Mouse (Mus musculus) urinary bladder, postnatal 14 days (tissue): ENCODE data around the gene Pacs2.

Source experiments
- DNase-seq: peaks from one replicate; pipeline ENCODE4 v3.0.0; 2021; ENCODE audit warnings: low spot score

Gene Pacs2

GRCm38 (mm10) chr12:113090053-113090452, 75.7 kb downstream of the Pacs2 start:
- DNase-seq, result no peak

DNA sequence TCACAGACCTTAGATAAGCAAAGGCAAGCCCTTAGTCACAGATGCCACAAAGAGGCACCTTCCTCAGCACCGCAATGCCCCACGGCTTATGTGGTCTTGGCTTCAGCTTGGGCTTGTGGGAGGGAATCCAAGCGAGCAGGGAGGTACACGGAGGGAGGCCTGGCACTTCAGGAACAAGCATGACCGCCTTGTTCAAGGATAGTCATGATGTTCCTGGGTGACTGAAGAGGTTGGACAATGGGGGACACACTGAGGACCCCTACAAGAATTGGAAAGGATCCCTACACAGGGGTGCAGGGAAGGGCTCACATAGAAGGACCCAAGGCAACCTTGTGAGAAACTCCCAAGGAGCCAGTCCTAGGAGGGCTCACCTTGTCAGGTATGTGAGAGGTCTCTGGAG, 82.7 kb downstream of the Pacs2 start:
- no peak for DNase-seq

DNA sequence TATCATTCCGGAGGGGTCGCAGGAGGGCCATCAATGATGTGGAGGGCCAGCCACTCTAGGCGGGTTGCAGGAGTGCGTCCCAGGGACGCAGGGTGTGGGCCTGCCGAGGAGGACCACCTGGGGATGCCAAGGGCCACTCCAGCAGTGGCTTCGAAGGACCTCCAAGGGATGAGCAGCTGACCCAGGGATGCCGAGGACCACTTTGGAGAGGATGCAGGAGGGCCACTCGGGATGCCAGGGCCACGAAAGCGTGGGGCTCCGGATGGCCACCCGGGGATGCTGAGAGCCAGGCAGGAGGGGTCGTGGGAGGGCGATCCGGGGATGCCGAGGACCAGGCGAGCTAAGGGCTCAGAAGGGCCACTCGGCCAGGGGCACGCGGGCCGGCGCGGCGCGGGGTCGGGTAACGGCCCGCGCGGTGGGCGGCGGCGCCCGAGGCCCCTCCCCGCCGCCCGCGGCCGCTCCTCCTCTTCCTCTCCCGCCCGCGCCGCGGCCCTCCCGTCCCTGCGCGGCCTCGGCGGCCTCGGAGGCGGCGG, 83.5 kb downstream of the Pacs2 start, which contains the start of gene Mta1:
Gene Mta1, plus strand, starts transcription at position 530 of the 533 bp plus-strand sequence.
- DNase-seq, result peak; percentile 29

DNA sequence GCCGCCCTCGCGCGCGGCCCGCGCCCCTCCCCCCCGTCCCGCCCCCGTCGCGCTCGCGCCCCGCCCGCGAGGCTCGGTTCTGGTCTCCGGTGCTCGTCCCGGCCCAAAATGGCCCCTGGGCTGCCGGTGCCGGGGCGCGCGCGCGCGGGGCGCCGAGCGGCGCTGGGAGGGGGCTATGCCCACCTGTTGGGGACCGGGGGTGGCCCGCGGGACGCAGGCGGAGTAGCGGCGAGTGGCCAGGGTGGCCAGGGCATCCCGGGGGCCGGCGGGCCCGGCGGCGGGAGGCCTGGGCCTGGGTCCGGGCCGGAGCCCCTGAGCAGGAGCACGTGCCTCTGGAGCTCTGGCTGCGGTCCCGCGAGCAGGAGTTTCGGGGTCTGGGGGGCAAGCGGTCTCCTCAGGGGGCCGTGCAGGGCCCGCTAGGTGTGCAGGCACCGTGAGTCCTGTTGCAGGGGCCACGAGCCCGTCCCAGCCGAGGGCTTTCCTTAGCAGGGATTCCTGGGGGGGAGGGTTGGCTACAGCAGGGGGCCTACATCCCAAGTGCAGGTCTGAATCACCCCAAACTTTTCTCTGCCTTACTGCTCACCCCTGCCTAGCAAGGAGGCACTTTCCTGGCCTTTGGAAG, 84.3 kb downstream of the Pacs2 start:
- no peak for DNase-seq

DNA sequence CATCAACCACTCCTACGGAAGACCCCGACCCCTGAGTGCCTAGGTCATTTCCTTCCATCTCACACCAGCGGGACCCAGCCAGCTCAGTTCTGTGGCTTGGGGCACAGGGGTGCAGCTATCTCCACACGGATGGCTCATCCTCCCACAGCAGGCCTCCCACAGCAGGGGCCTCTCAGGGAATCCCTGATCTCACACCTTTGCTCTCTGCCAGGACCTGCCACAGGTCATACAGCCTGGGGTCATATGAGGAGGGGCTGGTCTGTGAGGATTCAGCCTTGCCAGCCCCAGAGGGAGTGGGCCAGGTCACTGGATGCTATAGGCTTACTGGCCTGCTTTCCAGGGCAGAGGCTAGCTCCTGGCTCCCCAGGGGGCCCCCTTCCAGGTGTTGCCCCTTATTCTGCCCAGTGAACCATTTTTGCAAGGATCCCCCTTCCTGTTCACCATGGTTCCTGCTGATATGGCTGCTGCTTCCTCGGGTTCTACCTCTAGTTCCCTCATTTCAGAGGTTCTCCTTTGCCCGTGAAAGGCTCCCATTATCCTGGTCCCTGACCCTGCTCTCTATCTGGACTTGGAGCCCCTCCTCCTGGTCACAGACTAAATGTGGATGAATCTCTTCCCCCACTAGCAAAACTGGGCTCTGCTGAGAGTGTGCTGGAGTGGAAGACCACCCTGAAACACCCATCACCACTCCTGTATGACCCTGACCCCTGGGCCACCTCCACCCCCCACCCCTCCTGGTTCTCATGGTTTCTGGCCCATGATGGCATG, 85.3 kb downstream of the Pacs2 start:
- no peak for DNase-seq

DNA sequence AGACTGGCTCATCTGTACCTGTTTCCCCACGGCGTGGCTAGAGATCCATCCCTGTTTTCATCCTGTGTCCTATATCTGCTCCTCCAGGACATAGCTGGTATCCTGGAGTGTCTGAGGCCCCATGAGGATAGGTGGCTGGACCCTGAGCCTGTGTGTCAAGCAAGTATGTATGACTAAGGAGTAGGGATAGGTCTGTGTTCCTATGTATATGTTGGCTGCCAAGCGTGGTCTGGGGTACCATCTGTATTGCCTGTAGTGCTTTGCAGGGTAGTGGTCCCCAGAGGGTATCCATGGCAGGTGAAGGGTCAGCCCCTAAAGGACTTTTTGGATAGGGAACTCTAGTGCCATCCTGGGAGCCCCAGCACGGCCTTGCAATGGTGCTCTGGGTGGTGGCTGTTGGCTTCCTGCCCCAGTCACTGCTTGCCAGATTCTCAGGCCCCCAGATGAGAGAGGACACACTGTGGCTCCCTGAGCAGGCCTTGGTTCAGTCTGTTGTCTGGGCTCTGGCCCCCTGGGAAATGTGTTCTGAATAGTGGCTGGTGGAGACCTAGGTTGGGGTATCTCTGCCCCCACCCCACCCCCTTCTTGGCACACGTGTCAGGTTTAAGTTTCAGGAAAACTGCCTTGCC, 86.3 kb downstream of the Pacs2 start:
- peak; percentile 50 for DNase-seq

DNA sequence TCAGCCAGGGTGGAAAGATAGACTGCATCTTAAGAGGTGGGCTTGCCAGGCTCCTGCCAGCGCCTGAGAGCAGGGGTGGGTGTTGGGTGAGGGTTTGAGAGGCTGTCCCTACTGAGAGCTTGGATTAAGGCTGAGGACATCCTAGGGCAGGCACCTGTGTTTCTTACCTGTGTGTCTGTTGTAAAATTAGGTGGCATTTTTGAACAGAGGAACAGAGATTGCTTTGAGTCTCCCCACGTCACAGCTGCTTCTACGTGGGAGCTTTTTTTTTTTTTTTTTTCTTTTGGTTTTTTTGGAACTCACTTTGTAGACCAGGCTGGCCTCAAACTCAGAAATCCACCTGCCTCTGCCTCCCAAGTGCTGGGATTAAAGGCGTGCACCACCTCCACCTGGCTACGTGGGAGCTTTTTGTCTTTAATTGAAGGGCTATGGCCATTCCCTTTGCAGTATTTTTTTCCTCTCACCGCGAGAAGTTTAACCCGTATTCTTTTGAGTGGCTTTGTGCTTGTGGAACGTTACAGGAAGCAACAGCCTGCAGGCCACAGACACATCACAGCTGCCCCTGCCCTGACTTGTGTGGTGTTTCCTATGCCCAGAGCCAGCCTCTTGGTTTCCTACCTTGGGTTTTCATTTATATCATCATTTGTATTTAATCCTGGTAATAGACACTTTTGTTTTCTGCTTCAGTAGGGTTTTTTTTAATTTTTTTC, 87.1 kb downstream of the Pacs2 start:
- DNase-seq, result no peak

GRCm38 (mm10) chr12:113102461-113102860, 88.2 kb downstream of the Pacs2 start:
- DNase-seq, result peak; percentile 64

- no peak for DNase-seq
Measured at GRCm38 (mm10) chr12:113103846-113104451, 89.6 kb downstream of the Pacs2 start.

DNA sequence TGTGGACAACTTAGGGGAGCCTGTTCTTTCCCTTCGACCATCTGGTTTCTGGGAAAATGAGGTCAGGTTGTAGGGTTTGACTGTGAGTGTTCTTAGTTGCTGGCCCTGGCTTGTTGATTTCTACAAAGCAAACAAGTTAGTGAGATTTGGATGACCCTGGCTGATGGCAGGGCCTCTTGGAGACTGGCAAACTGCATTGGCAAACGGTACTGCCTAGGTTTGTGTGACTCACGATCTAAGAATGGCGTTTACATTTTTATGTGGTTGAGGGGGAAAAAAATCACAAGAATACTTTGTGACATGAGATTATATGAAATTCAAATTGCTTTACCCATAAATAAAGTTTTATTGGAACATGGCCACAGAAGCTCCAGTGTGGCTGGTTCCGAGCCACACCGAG, 92.1 kb downstream of the Pacs2 start:
- DNase-seq, result peak; percentile 38

DNA sequence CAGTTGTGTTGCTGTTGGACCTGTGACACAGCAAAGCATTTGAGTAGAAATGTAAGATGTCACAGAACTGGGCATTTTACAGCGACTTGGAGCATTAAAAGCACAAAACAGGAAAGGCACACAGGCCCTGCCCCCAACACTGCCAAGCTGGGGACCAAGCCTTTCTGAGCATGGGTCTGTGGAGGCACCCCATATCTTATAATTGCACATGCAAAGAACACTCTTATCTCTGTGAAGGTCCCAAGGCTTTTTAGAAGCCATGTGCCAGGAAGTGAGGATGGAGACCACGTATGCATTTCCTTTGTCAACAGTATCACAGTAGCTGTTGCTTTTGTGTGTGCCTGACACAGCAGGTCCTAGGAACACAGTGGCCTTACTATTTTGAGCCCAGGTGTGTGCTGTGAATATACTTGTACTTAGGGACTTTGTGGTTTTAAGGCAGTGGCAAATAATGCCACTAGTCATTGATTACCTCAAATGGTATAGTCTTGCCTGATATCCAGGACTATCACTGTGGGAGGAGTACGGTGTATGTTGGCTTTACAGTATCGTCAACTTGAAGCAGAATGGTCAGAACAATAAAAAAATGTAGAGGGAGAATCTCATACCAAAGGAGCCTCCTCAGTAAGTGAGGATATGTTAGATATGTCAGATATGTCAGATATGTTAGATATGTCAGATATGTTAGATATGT, 93.3 kb downstream of the Pacs2 start:
- DNase-seq, result no peak

- DNase-seq, result no peak
Measured at GRCm38 (mm10) chr12:113108528-113109283, 94.4 kb downstream of the Pacs2 start.

- DNase-seq, result no peak
Measured at GRCm38 (mm10) chr12:113109801-113110200, 95.5 kb downstream of the Pacs2 start.

GRCm38 (mm10) chr12:113114141-113114540, 99.8 kb downstream of the Pacs2 start:
- no peak for DNase-seq

GRCm38 (mm10) chr12:113114856-113115538, 100.7 kb downstream of the Pacs2 start:
- DNase-seq, result no peak

- DNase-seq, result peak; percentile 84
Measured at GRCm38 (mm10) chr12:113119516-113120410, 105.5 kb downstream of the Pacs2 start.
